Mouse (Mus musculus) megakaryocyte, embryonic 14.5 days (primary cell): ENCODE data around the gene Fbn1.

ENCODE experiments used
- FLI1 ChIP-seq: IDR thresholded peaks from 2 replicates; pipeline ENCODE4 v1.6.1; 2012; ENCODE audit warnings: low read length, inconsistent platforms, mixed read lengths
- GATA1 ChIP-seq: IDR thresholded peaks from 3 replicates; pipeline ENCODE4 v1.6.1; 2012; ENCODE audit warnings: mixed read lengths, low read length, inconsistent platforms, borderline replicate concordance

DNA sequence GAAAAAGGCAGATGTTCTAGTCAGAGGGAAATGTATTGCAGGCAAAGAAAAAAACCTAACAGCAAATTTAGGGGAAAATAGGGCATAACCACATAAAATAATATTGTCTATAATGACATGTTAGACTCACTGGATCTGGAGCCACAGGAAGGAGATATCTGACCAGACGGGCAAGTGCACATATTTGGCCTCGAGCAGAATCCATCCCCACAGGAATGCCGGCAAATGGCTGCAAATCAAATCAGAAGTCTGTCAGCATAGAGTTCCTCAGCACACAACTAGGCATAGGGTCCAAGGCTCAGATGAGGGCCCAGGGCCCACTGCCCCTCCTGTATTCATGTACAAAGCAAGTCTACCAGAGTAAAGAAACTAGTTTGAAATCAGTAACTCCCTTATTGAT, 30.4 kb downstream of the Fbn1 start:
- TF ChIP-seq GATA1, result no peak
- TF ChIP-seq FLI1, result no peak
